Mouse (Mus musculus) liver, embryonic 14.5 days (tissue): ENCODE measurements at regions not wholly inside any gene's neighbourhood (a gene's known extent, or its start where the extent isn't known, plus 50 kb on each side); places are given as distances from the start of the nearest gene placed in this dataset.
A peak's percentile ranks its signal among the peaks of the same experiment; 100 is the strongest.

Experiments
- CTCF ChIP-seq: IDR thresholded peaks from 2 replicates; pipeline ENCODE4 v1.5.1; 2016; ENCODE audit warnings: antibody characterized with exemption, low read depth, control low read depth
- EP300 ChIP-seq: IDR thresholded peaks from 2 replicates; pipeline ENCODE4 v1.6.1; 2016; ENCODE audit warnings: antibody characterized with exemption, low read depth

DNA sequence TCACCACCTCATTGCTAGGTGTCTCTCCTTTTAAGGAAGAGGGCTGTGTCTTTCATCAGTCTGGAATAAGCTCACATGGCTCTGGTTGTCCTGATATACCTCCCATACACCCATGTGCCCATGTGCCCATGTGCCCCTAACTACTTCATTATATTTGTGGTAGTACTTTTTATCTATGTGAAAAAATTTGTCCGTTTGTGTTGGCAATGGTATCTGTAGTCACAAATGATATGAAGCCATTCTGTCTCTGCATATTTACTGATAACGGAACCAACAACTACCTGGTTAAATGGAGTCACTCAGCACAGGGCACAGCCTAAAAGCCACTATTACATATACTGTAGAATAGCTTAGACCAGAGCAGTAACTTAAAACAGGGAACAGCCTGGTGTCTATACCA, 54.6 kb upstream of the Atp11b start:
- TF ChIP-seq CTCF, result no peak
- TF ChIP-seq EP300, result peak; percentile 53
